Mouse (Mus musculus) limb, embryonic 15.5 days (tissue): ENCODE measurements around the gene Cmip. TPM values are rescaled to one million over a fixed set of nuclear protein-coding genes. Genes with fewer than 3 reads are reported as not detected.
A peak's percentile ranks its signal among the peaks of the same experiment; 100 is the strongest.

Experiments used
- ATAC-seq: fragments of 200-750 bp; cut with Nextera tagmentation; 2 replicates; pipeline ENCODE4 v1.8.0; 2017; ENCODE audit warnings: low read depth, moderate TSS enrichment; ENCODE audit not compliant: insufficient number of reproducible peaks, low FRiP score, low TSS enrichment
- H3K27ac ChIP-seq: fragments of 300-500 bp; sonication (generic); 2 replicates; pipeline ENCODE4 v1.5.1; 2015; ENCODE audit warnings: moderate library complexity, mild to moderate bottlenecking, inconsistent platforms
- H3K27me3 ChIP-seq: fragments of 300-500 bp; sonication (generic); 2 replicates; pipeline ENCODE4 v1.6.1; 2015; ENCODE audit warnings: inconsistent platforms
- H3K36me3 ChIP-seq: fragments of 300-500 bp; sonication (generic); 2 replicates; pipeline ENCODE4 v1.6.1; 2015; ENCODE audit warnings: inconsistent platforms
- H3K4me1 ChIP-seq: fragments of 300-500 bp; sonication (generic); 2 replicates; pipeline ENCODE4 v1.6.1; 2015; ENCODE audit warnings: inconsistent platforms
- H3K4me2 ChIP-seq: fragments of 300-500 bp; sonication (generic); 2 replicates; pipeline ENCODE4 v1.6.1; 2015; ENCODE audit warnings: mild to moderate bottlenecking, inconsistent platforms
- H3K4me3 ChIP-seq: fragments of 300-500 bp; sonication (generic); 2 replicates; pipeline ENCODE4 v1.5.1; 2015; ENCODE audit warnings: mild to moderate bottlenecking, inconsistent platforms
- H3K9ac ChIP-seq: fragments of 300-500 bp; sonication (generic); 2 replicates; pipeline ENCODE4 v1.6.1; 2015; ENCODE audit warnings: inconsistent platforms
- H3K9me3 ChIP-seq: fragments of 300-500 bp; sonication (generic); 2 replicates; pipeline ENCODE4 v1.6.1; 2016; ENCODE audit warnings: inconsistent platforms
- WGBS: fragments of 180-500 bp; shearing (Covaris S2); methylation state at CpG from one replicate; pipeline ENCODE4 v1.1.7; 2015; 5-methylcytosine and 5-hydroxymethylcytosine counted together
- polyA plus RNA-seq: library from polyadenylated mRNA; unstranded; fragments of >200 nt; fragmentation: Nextera tagmentation; extraction: Ambion mirVana; gene quantifications from 2 replicates; pipeline ENCODE4 v1.2.1, GENCODE M21; 2015

Cmip gene
- polyA plus RNA-seq, 1 experiment from 2014 or later = 18.8 TPM

DNA sequence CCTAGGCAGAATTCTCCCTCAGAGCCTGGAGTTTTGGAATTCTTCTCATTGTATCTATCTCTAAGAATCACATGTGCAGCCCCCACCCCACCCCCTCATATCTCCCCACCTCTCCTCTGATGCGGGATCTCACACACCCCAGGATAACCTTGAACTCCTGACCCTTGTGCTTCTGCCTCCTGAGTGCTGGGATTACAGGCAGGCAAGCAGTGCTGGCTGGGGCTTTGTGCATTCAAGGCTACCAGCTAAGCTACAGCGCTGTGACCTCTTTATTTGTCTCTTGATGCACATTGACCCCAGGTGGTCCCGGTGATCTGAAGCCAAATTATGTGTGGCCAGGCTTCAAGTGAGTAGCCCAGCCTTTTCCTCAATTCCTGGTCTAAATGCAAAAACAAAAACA is 15.0 kb upstream of the Cmip start:
- no peaks in the 10 kb centered on the region for H3K9me3 ChIP-seq
- no peak for ATAC-seq
- no peaks in the 10 kb centered on the region for H3K36me3 ChIP-seq
- H3K4me2 ChIP-seq = no peak overlapping the region
- WGBS = 45% methylated on average over 3 of the region's 3 CpGs
- H3K27ac ChIP-seq = no peak overlapping the region
- H3K4me1 ChIP-seq = no peaks in the 10 kb centered on the region
- no peak overlapping the region for H3K4me3 ChIP-seq
- H3K27me3 ChIP-seq = no peaks in the 10 kb centered on the region
- H3K9ac ChIP-seq = no peak overlapping the region

DNA sequence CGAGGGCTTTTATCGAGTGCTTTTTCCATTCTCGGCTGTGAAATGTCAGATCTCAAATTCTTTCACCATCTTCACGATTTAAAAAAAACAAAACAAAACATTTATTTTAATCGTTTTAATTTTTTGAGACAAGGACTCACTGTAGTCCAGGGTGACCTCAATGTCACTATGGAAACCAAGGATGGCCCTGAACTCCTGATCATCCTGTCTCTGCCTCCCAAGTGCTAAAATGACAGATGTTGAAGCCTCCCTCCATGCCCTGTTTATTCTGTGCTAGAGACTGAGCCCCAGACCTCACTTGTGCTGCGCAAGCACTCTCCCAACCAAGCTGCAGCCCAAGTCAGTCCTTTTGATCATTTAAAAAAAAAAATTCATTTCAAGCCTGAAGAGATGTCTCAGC is 14.6 kb upstream of the Cmip start:
- WGBS = 74% methylated on average over 6 of the region's 6 CpGs
- no peak overlapping the region for H3K9ac ChIP-seq
- H3K36me3 ChIP-seq = no peaks in the 10 kb centered on the region
- no peak for ATAC-seq
- H3K27ac ChIP-seq = no peak overlapping the region
- H3K4me3 ChIP-seq = no peak overlapping the region
- H3K4me1 ChIP-seq = no peaks in the 10 kb centered on the region
- no peaks in the 10 kb centered on the region for H3K27me3 ChIP-seq
- no peaks in the 10 kb centered on the region for H3K9me3 ChIP-seq
- H3K4me2 ChIP-seq = no peak overlapping the region

GRCm38 (mm10) chr8:117244601-117245000 is 12.3 kb upstream of the Cmip start:
- Histone ChIP-seq H3K4me3 (no peak overlapping the region), H3K9me3 (no peaks in the 10 kb centered on the region)

GRCm38 (mm10) chr8:117248341-117248740 is 8.5 kb upstream of the Cmip start:
- WGBS = 72% methylated on average over 11 of the region's 11 CpGs
- ATAC-seq = no peak
- Histone ChIP-seq H3K9ac (no peak overlapping the region), H3K27me3 (no peaks in the 10 kb centered on the region), H3K9me3 (no peaks in the 10 kb centered on the region), H3K27ac (no peak overlapping the region), H3K4me3 (no peak overlapping the region), H3K4me1 (no peaks in the 10 kb centered on the region), H3K4me2 (no peak overlapping the region), H3K36me3 (no peaks in the 10 kb centered on the region)

More at GRCm38 (mm10) chr8:117244601-117245000, 12.3 kb upstream of the Cmip start:
- H3K27me3 ChIP-seq = no peaks in the 10 kb centered on the region
- H3K4me1 ChIP-seq = no peaks in the 10 kb centered on the region
- no peak overlapping the region for H3K9ac ChIP-seq
- H3K36me3 ChIP-seq = no peaks in the 10 kb centered on the region
- 38% methylated on average over 6 of the region's 6 CpGs for WGBS
- H3K4me2 ChIP-seq = no peak overlapping the region
- H3K27ac ChIP-seq = no peak overlapping the region
- ATAC-seq = no peak

DNA sequence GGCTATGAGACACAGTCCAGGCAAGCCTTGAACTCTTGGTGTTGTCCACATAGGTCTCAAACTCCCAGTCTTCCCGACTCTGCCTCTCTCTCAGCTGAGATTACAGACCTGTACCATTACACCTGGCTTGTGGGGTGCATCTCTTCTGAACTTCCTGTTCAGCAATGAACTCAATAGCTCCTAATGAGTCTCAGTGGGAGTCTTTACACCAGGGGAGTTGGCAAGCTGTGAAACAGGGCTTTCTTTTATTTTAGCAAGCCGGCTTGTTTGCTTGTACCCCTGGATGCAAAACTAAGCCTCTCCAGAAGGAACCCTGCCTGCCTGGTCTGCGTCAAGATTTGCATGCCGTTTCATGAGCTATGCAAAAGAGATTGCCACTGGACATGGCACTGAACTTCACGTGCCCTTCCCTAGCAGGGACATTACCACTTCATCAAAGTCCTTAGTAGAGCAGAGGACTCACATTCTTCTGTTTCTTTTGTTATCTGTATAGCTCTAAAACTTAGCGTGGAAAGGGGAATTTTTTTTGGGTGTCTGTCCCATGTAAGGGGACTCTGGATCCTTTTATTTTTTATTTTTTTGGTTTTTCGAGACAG is 5.7 kb upstream of the Cmip start:
- no peaks in the 10 kb centered on the region for H3K27me3 ChIP-seq
- H3K9me3 ChIP-seq = no peaks in the 10 kb centered on the region
- H3K9ac ChIP-seq = no peak overlapping the region
- H3K36me3 ChIP-seq = no peaks in the 10 kb centered on the region
- H3K4me3 ChIP-seq = no peak overlapping the region
- 45% methylated on average over 7 of the region's 7 CpGs for WGBS
- peaks cover 3% of the 10 kb centered on the region; the same call in 1 of the 2 replicates for H3K4me1 ChIP-seq
- H3K27ac ChIP-seq = no peak overlapping the region
- no peak overlapping the region for H3K4me2 ChIP-seq
- no peak for ATAC-seq

DNA sequence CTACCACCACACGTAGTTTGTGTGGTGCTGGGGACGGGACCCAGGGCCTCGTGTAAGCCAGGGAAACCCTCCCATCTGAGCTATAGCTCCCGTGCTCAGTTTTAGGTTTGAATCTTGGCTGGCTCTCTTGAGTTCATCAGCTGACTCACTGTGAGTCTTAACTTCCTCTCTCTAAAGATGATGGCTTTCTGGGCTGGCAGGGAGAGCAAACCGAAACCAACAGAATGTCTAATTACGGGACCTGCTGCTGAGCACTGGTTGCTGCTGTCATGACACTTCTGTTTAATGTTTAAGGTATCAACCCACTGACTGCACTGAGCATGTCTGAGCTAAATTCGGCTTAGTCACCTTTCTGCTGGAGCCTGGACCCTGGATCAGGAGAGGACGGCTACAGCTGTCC is 4.2 kb upstream of the Cmip start:
- ATAC-seq = no peak
- H3K27me3 ChIP-seq = no peaks in the 10 kb centered on the region
- H3K27ac ChIP-seq = no peak overlapping the region
- peaks cover 8% of the 10 kb centered on the region; the same call in 1 of the 2 replicates for H3K4me1 ChIP-seq
- no peak overlapping the region for H3K4me2 ChIP-seq
- no peaks in the 10 kb centered on the region for H3K9me3 ChIP-seq
- H3K4me3 ChIP-seq = no peak overlapping the region
- no peak overlapping the region for H3K9ac ChIP-seq
- WGBS = 87% methylated on average over 8 of the region's 8 CpGs
- H3K36me3 ChIP-seq = no peaks in the 10 kb centered on the region

- peaks cover 14% of the 10 kb centered on the region for H3K4me1 ChIP-seq
- no peak overlapping the region for H3K27ac ChIP-seq
- ATAC-seq = no peak
- 90% methylated on average over 17 of the region's 17 CpGs for WGBS
- no peaks in the 10 kb centered on the region for H3K27me3 ChIP-seq
- no peak overlapping the region for H3K9ac ChIP-seq
- H3K36me3 ChIP-seq = no peaks in the 10 kb centered on the region
- H3K4me3 ChIP-seq = no peak overlapping the region
- H3K9me3 ChIP-seq = no peaks in the 10 kb centered on the region
- H3K4me2 ChIP-seq = no peak overlapping the region
Observed at GRCm38 (mm10) chr8:117253390-117254269, 3.2 kb upstream of the Cmip start.

DNA sequence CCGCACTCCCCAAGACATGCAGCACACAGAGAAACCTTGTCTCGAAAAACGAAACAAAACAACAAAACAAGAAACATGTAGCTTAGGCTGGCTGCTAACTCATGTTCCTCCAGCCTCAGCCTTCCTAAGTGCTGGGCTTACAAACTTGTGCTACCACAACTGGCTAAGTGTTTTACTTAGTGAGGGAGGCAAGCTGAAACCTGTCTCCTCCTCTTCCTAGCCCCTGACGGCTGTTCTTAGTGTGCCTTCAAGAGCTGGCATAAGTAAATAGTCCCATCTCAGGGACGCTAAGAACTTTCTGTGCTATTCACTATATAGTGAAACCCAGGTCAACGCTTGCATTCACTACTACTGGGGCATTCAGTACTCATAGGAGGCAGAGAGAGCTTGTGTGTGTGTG is 2.4 kb upstream of the Cmip start:
- H3K36me3 ChIP-seq = no peaks in the 10 kb centered on the region
- no peak overlapping the region for H3K4me3 ChIP-seq
- no peak overlapping the region for H3K4me2 ChIP-seq
- whole genome bisulfite sequencing = 74% methylated on average over 6 of the region's 6 CpGs
- H3K9ac ChIP-seq = no peak overlapping the region
- no peak overlapping the region for H3K27ac ChIP-seq
- peaks cover 23% of the 10 kb centered on the region for H3K4me1 ChIP-seq
- H3K27me3 ChIP-seq = no peaks in the 10 kb centered on the region
- no peak for ATAC-seq
- H3K9me3 ChIP-seq = no peaks in the 10 kb centered on the region

DNA sequence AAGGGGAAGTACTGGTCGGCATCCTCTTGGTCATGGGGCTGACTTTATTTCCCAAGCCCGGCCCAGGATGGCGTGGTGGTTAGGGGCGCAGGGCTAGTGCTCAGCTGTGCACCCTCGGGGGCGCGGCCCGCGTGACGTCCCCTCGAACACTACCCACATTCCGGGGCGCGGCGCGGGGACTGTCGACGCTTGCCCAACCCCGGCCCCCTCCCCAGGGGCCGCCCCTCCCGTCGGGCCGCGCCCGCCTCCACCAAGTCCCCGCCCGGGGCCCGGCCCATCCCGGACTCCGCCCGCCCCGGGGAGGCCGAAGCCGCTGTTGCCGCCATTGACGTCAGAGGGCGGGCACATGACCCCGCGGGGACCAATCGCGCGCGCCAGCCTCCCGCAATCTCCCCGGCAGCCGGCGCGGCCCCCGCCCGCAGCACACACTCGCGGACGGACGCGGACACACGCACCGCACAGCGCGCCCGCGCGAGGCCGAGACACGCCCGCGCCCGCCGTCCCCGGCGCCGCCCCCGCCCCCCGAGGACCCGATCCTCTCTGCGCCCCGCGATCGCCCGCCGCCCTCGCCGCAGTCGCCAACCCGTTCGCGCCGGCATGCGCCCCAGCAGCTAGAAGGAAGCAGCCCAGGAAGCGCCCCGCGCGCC is 449 bp upstream of the Cmip start:
- Histone ChIP-seq H3K36me3 (no peaks in the 10 kb centered on the region), H3K4me1 (peaks cover 40% of the 10 kb centered on the region), H3K9me3 (no peaks in the 10 kb centered on the region), H3K9ac (peak overlapping the region; percentile 82), H3K27ac (peak overlapping the region; percentile 87), H3K27me3 (no peaks in the 10 kb centered on the region), H3K4me3 (peak overlapping the region; percentile 92), H3K4me2 (peak overlapping the region; percentile 79)
- under 1% methylated on average over 38 of the region's 92 CpGs for WGBS
- ATAC-seq = peak; percentile 89

DNA sequence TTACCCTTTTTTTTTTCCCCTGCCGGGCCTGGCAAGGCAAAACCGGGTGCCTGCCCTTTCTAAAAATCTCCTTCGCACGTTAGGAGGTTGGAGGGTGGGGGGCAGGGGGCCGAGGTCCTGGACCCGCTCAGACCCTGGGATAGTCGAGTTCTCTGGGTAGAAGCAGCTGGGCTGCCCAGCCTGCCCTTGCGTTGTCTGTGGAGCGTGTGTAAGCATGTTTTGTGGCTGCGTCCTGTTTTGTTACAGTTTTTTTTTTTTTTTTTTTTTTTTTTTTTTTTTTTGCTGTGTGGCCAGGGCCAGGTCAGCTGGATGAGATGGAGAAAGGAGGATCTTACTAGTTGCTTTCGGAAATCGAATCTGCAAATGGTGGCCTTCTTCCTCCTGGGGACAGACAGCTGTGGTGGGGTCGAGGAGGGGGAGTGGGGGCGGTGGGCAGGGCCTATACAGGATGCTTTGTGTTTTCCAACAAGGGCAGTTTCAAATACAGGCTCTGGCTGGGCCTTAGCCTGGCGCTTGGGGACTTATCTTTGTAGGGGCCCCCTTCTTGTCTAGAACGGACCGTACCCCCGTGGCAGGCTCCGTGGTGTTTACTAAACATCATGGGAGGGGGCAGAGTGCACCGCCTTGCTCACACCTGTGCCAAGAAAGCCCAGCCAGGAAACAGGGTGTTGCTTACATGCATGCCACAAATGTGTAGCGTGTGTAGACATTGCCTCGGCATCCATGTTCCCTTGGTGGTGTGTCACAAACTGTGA is 1.1 kb downstream of the Cmip start:
- peak overlapping the region; percentile 79 for H3K4me2 ChIP-seq
- WGBS = 2% methylated on average over 22 of the region's 22 CpGs
- peak overlapping the region; percentile 87 for H3K27ac ChIP-seq
- H3K4me3 ChIP-seq = peak overlapping the region; percentile 92
- H3K9ac ChIP-seq = peak overlapping the region; percentile 82
- H3K9me3 ChIP-seq = no peaks in the 10 kb centered on the region
- no peak for ATAC-seq
- no peaks in the 10 kb centered on the region for H3K36me3 ChIP-seq
- H3K4me1 ChIP-seq = peaks cover 45% of the 10 kb centered on the region
- H3K27me3 ChIP-seq = no peaks in the 10 kb centered on the region

DNA sequence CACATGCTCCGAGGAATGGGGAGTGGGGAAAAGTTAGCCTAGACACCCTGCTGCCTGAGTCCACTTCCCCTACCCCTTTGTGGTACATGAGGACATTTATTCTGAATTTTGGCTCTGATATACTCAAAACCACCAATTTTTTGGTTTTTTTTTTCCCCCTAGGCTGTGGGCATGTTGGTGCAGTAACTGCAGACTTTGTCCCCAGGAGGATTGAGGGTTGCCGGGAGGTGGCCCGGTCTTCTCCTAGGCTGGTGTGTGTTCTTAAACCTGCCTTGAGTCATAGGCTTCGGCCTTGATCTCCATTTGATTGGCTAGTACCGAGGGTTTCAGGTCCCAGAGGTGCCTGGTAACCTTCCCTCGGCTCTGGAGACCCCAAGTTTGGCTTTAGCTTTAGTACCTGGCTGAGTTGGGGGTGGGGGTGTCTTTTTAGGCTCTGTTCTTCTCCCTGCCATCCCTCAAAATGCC is 1.7 kb downstream of the Cmip start:
- peak overlapping the region; percentile 79 for H3K4me2 ChIP-seq
- no peaks in the 10 kb centered on the region for H3K9me3 ChIP-seq
- peak overlapping the region; percentile 92 for H3K4me3 ChIP-seq
- peak overlapping the region; percentile 87 for H3K27ac ChIP-seq
- WGBS = 24% methylated on average over 6 of the region's 6 CpGs
- peaks cover 45% of the 10 kb centered on the region for H3K4me1 ChIP-seq
- peak overlapping the region; percentile 82 for H3K9ac ChIP-seq
- no peaks in the 10 kb centered on the region for H3K36me3 ChIP-seq
- ATAC-seq = no peak
- no peaks in the 10 kb centered on the region for H3K27me3 ChIP-seq
